Mouse (Mus musculus) lung, postnatal 25 days (tissue): ENCODE data around the gene Emc7.

Source experiments
- DNase-seq: peaks from one replicate; pipeline ENCODE4 v3.0.0; 2022; ENCODE audit warnings: low spot score

Emc7 gene

GRCm38 (mm10) chr2:112476554-112476953, 21.8 kb downstream of the Emc7 start:
- no peak for DNase-seq

GRCm38 (mm10) chr2:112480669-112481068, 25.9 kb downstream of the Emc7 start, which contains the start of gene Chrm5:
Gene Chrm5 (minus strand): TSS chr2:112480769.
- DNase-seq, result no peak

- DNase-seq, result peak; percentile 13
These were observed 26.8 kb downstream of the Emc7 start for GRCm38 (mm10) chr2:112481564-112481963.

- DNase-seq, result no peak
These were observed 27.9 kb downstream of the Emc7 start for GRCm38 (mm10) chr2:112482533-112483333.

GRCm38 (mm10) chr2:112483334-112483651, 28.5 kb downstream of the Emc7 start:
- DNase-seq, result no peak

- peak; percentile 37 for DNase-seq
These were observed 30.1 kb downstream of the Emc7 start for GRCm38 (mm10) chr2:112484886-112485285.

GRCm38 (mm10) chr2:112490483-112491196, 35.8 kb downstream of the Emc7 start:
- no peak for DNase-seq

GRCm38 (mm10) chr2:112491629-112492028, 36.8 kb downstream of the Emc7 start:
- DNase-seq, result no peak

GRCm38 (mm10) chr2:112492431-112492855, 37.6 kb downstream of the Emc7 start:
- DNase-seq, result no peak

GRCm38 (mm10) chr2:112492856-112493538, 38.2 kb downstream of the Emc7 start, which contains the start of gene Aven:
Gene Aven (plus strand): TSS chr2:112492964.
- DNase-seq, result peak; percentile 81

- no peak for DNase-seq
These were observed 38.9 kb downstream of the Emc7 start for GRCm38 (mm10) chr2:112493539-112494260.

- DNase-seq, result no peak
These were observed 43.1 kb downstream of the Emc7 start for GRCm38 (mm10) chr2:112497851-112498250.

GRCm38 (mm10) chr2:112501209-112501608, 46.4 kb downstream of the Emc7 start:
- peak; percentile 79 for DNase-seq

GRCm38 (mm10) chr2:112503978-112504377, 49.2 kb downstream of the Emc7 start:
- DNase-seq, result no peak

- DNase-seq, result no peak
These were observed 52.1 kb downstream of the Emc7 start for GRCm38 (mm10) chr2:112506841-112507435.

GRCm38 (mm10) chr2:112507444-112507843, 52.6 kb downstream of the Emc7 start:
- DNase-seq, result no peak

- peak; percentile 10 for DNase-seq
These were observed 55.3 kb downstream of the Emc7 start for GRCm38 (mm10) chr2:112510140-112510539.

- DNase-seq, result no peak
These were observed 58.2 kb downstream of the Emc7 start for GRCm38 (mm10) chr2:112513036-112513435.

GRCm38 (mm10) chr2:112516728-112517127, 61.9 kb downstream of the Emc7 start:
- DNase-seq, result no peak

GRCm38 (mm10) chr2:112517218-112517617, 62.4 kb downstream of the Emc7 start:
- DNase-seq, result no peak

GRCm38 (mm10) chr2:112518541-112518940, 63.7 kb downstream of the Emc7 start:
- DNase-seq, result no peak
